Mouse (Mus musculus) midbrain, embryonic 15.5 days (tissue): ENCODE data around the gene Tnfrsf25. TPM values are rescaled to one million over a fixed set of nuclear protein-coding genes. Genes with fewer than 3 reads are reported as not detected.
A peak's percentile ranks its signal among the peaks of the same experiment; 100 is the strongest.

Source experiments
- ATAC-seq: fragments of 200-750 bp; cut with Nextera tagmentation; replicated peaks from 2 replicates; pipeline ENCODE4 v1.8.0; 2017; ENCODE audit warnings: moderate TSS enrichment
- H3K27ac ChIP-seq: fragments of 300-500 bp; sonication (generic); 2 replicates; pipeline ENCODE4 v1.5.1; 2015; ENCODE audit warnings: mild to moderate bottlenecking, inconsistent platforms
- H3K27me3 ChIP-seq: fragments of 300-500 bp; sonication (generic); replicated peaks from 2 replicates; pipeline ENCODE4 v1.6.1; 2015; ENCODE audit warnings: inconsistent platforms
- H3K36me3 ChIP-seq: fragments of 300-500 bp; sonication (generic); replicated peaks from 2 replicates; pipeline ENCODE4 v1.6.1; 2015; ENCODE audit warnings: inconsistent platforms
- H3K4me1 ChIP-seq: fragments of 300-500 bp; sonication (generic); 2 replicates; pipeline ENCODE4 v1.6.1; 2015; ENCODE audit warnings: inconsistent platforms
- H3K4me2 ChIP-seq: fragments of 300-500 bp; sonication (generic); 2 replicates; pipeline ENCODE4 v1.6.1; 2015; ENCODE audit warnings: inconsistent platforms, mild to moderate bottlenecking, moderate library complexity
- H3K4me3 ChIP-seq: fragments of 300-500 bp; sonication (generic); 2 replicates; pipeline ENCODE4 v1.5.1; 2015; ENCODE audit warnings: mild to moderate bottlenecking, inconsistent platforms
- H3K9ac ChIP-seq: fragments of 300-500 bp; sonication (generic); 2 replicates; pipeline ENCODE4 v1.6.1; 2015; ENCODE audit warnings: mild to moderate bottlenecking, inconsistent platforms
- H3K9me3 ChIP-seq: fragments of 300-500 bp; sonication (generic); 2 replicates; pipeline ENCODE4 v1.6.1; 2016; ENCODE audit warnings: inconsistent platforms
- WGBS: fragments of 180-500 bp; shearing (Covaris S2); methylation state at CpG from one replicate; pipeline ENCODE4 v1.1.7; 2015; ENCODE audit warnings: mixed read lengths; 5-methylcytosine and 5-hydroxymethylcytosine counted together
- polyA plus RNA-seq: library from polyadenylated mRNA; unstranded; fragments of >200 nt; fragmentation: Nextera tagmentation; extraction: Ambion mirVana; gene quantifications from 2 replicates; pipeline ENCODE4 v1.2.1, GENCODE M21; 2015

Tnfrsf25 gene
- polyA plus RNA-seq, 1 experiment from 2014 or later, result 0.80 TPM

- no peak overlapping the region for H3K4me3 ChIP-seq
- no peak overlapping the region for H3K4me2 ChIP-seq
- no peak overlapping the region for H3K9ac ChIP-seq
- H3K4me1 ChIP-seq, result peaks cover 7% of the 10 kb centered on the region; the same call in 1 of the 2 replicates
- no peak for ATAC-seq
- peaks cover 27% of the 10 kb centered on the region for H3K27me3 ChIP-seq
- H3K9me3 ChIP-seq, result no peaks in the 10 kb centered on the region
- no peaks in the 10 kb centered on the region for H3K36me3 ChIP-seq
- WGBS, result 63% methylated on average over 8 of the region's 8 CpGs
- no peak overlapping the region for H3K27ac ChIP-seq
These were observed 25.9 kb downstream of the Tnfrsf25 start for GRCm38 (mm10) chr4:152141521-152142135.

- Histone ChIP-seq H3K27ac (no peak overlapping the region), H3K9ac (no peak overlapping the region), H3K27me3 (peaks cover 17% of the 10 kb centered on the region), H3K36me3 (no peaks in the 10 kb centered on the region), H3K4me2 (no peak overlapping the region), H3K9me3 (no peaks in the 10 kb centered on the region), H3K4me1 (peaks cover 3% of the 10 kb centered on the region; the same call in 1 of the 2 replicates), H3K4me3 (no peak overlapping the region)
- ATAC-seq, result no peak
- 24% methylated on average over 1 of the region's 1 CpGs for WGBS
These were observed 27.9 kb downstream of the Tnfrsf25 start for GRCm38 (mm10) chr4:152143632-152144031.

- Histone ChIP-seq H3K4me3 (no peak overlapping the region), H3K9ac (no peak overlapping the region), H3K9me3 (no peaks in the 10 kb centered on the region), H3K27ac (no peak overlapping the region), H3K36me3 (no peaks in the 10 kb centered on the region), H3K4me2 (no peak overlapping the region), H3K27me3 (peaks cover 21% of the 10 kb centered on the region), H3K4me1 (no peaks in the 10 kb centered on the region)
- WGBS, result 71% methylated on average over 10 of the region's 10 CpGs
- ATAC-seq, result no peak
These were observed 29.7 kb downstream of the Tnfrsf25 start for GRCm38 (mm10) chr4:152145473-152145872.

- no peak overlapping the region for H3K9ac ChIP-seq
- 63% methylated on average over 11 of the region's 11 CpGs for WGBS
- ATAC-seq, result no peak
- H3K27ac ChIP-seq, result no peak overlapping the region
- no peaks in the 10 kb centered on the region for H3K4me1 ChIP-seq
- H3K27me3 ChIP-seq, result peaks cover 27% of the 10 kb centered on the region
- H3K4me3 ChIP-seq, result no peak overlapping the region
- H3K4me2 ChIP-seq, result no peak overlapping the region
- no peaks in the 10 kb centered on the region for H3K36me3 ChIP-seq
- H3K9me3 ChIP-seq, result no peaks in the 10 kb centered on the region
These were observed 30.5 kb downstream of the Tnfrsf25 start for GRCm38 (mm10) chr4:152146033-152146827.

GRCm38 (mm10) chr4:152150546-152150945 lies 34.8 kb downstream of the Tnfrsf25 start:
- Histone ChIP-seq H3K4me2 (no peak overlapping the region), H3K9me3 (no peaks in the 10 kb centered on the region), H3K4me1 (peaks cover 15% of the 10 kb centered on the region), H3K36me3 (no peaks in the 10 kb centered on the region), H3K27me3 (peaks cover 61% of the 10 kb centered on the region), H3K4me3 (no peak overlapping the region), H3K9ac (no peak overlapping the region), H3K27ac (no peak overlapping the region)
- WGBS, result 68% methylated on average over 4 of the region's 4 CpGs
- ATAC-seq, result no peak

- WGBS, result 19% methylated on average over 7 of the region's 7 CpGs
- Histone ChIP-seq H3K4me1 (peaks cover 15% of the 10 kb centered on the region), H3K27ac (no peak overlapping the region), H3K4me2 (no peak overlapping the region; the same call in 1 of the 2 replicates), H3K9me3 (no peaks in the 10 kb centered on the region), H3K36me3 (no peaks in the 10 kb centered on the region), H3K27me3 (peaks cover 65% of the 10 kb centered on the region), H3K9ac (no peak overlapping the region), H3K4me3 (peak overlapping the region; percentile 28)
- ATAC-seq, result no peak
These were observed 35.8 kb downstream of the Tnfrsf25 start for GRCm38 (mm10) chr4:152151451-152151965.

GRCm38 (mm10) chr4:152151966-152152544 lies 36.3 kb downstream of the Tnfrsf25 start, which contains the start of gene Espn:
Gene Espn, minus strand, starts transcription at chr4:152152371.
- peaks cover 67% of the 10 kb centered on the region for H3K27me3 ChIP-seq
- no peaks in the 10 kb centered on the region for H3K9me3 ChIP-seq
- no peak; the same call in 1 of the 2 replicates for ATAC-seq
- peak within 1 kb of the TSS; percentile 28 for H3K4me3 ChIP-seq
- no peak within 1 kb of the TSS for H3K27ac ChIP-seq
- under 1% methylated on average over 56 of the region's 57 CpGs for WGBS
- H3K36me3 ChIP-seq, result no peaks in the 10 kb centered on the region
- H3K9ac ChIP-seq, result no peak within 1 kb of the TSS
- H3K4me2 ChIP-seq, result peak within 1 kb of the TSS; percentile 39
- peaks cover 15% of the 10 kb centered on the region for H3K4me1 ChIP-seq

- no peak overlapping the region for H3K4me3 ChIP-seq
- peaks cover 22% of the 10 kb centered on the region for H3K4me1 ChIP-seq
- no peaks in the 10 kb centered on the region for H3K9me3 ChIP-seq
- H3K9ac ChIP-seq, result no peak overlapping the region
- WGBS, result 2% methylated on average over 23 of the region's 23 CpGs
- no peaks in the 10 kb centered on the region for H3K36me3 ChIP-seq
- ATAC-seq, result no peak
- peaks cover 83% of the 10 kb centered on the region for H3K27me3 ChIP-seq
- H3K4me2 ChIP-seq, result peak overlapping the region; percentile 33
- H3K27ac ChIP-seq, result no peak overlapping the region
These were observed 38.0 kb downstream of the Tnfrsf25 start for GRCm38 (mm10) chr4:152153771-152154177.

- no peak for ATAC-seq
- Histone ChIP-seq H3K9ac (no peak overlapping the region), H3K4me1 (peaks cover 32% of the 10 kb centered on the region), H3K4me2 (no peak overlapping the region), H3K27ac (no peak overlapping the region), H3K36me3 (no peaks in the 10 kb centered on the region), H3K4me3 (no peak overlapping the region), H3K9me3 (no peaks in the 10 kb centered on the region), H3K27me3 (peaks cover 85% of the 10 kb centered on the region)
- WGBS, result 79% methylated on average over 4 of the region's 4 CpGs
These were observed 39.3 kb downstream of the Tnfrsf25 start for GRCm38 (mm10) chr4:152155019-152155418.

- H3K27me3 ChIP-seq, result peaks cover 85% of the 10 kb centered on the region
- H3K4me1 ChIP-seq, result peaks cover 24% of the 10 kb centered on the region
- H3K4me2 ChIP-seq, result 0 out of 2 replicates have a peak overlapping the region, but pooled peaks have one; percentile 22
- ATAC-seq, result no peak
- no peaks in the 10 kb centered on the region for H3K36me3 ChIP-seq
- no peak overlapping the region for H3K9ac ChIP-seq
- no peak overlapping the region for H3K27ac ChIP-seq
- no peak overlapping the region for H3K4me3 ChIP-seq
- WGBS, result 16% methylated on average over 21 of the region's 21 CpGs
- H3K9me3 ChIP-seq, result no peaks in the 10 kb centered on the region
These were observed 42.2 kb downstream of the Tnfrsf25 start for GRCm38 (mm10) chr4:152157779-152158584.

- H3K27me3 ChIP-seq, result peaks cover 78% of the 10 kb centered on the region
- whole genome bisulfite sequencing, result 2% methylated on average over 35 of the region's 35 CpGs
- H3K4me3 ChIP-seq, result peak within 1 kb of the TSS; percentile 12; the same call in 1 of the 2 replicates
- no peaks in the 10 kb centered on the region for H3K9me3 ChIP-seq
- H3K4me1 ChIP-seq, result peaks cover 20% of the 10 kb centered on the region
- no peak for ATAC-seq
- H3K36me3 ChIP-seq, result no peaks in the 10 kb centered on the region
- H3K27ac ChIP-seq, result no peak within 1 kb of the TSS
- H3K4me2 ChIP-seq, result peak within 1 kb of the TSS; percentile 22
- H3K9ac ChIP-seq, result no peak within 1 kb of the TSS
These were observed 43.0 kb downstream of the Tnfrsf25 start, which contains the start of gene Hes2 for GRCm38 (mm10) chr4:152158585-152159284. Gene Hes2, plus strand, starts transcription at chr4:152158867.
